Mouse (Mus musculus): ENCODE measurements around the gene Tcf25.

GRCm38 (mm10) chr8:123347293-123347692, 26.3 kb upstream of the Tcf25 start:
- TF ChIP-seq CTCF (IDR thresholded peaks at IDR 0.05; ENCODE audit: insufficient read depth, low read depth, low read length) (no peak), POLR2A (IDR thresholded peaks at IDR 0.05; ENCODE audit: insufficient read depth, low read depth, low read length) (no peak)

Data from olfactory bulb, adult 2 months (tissue).